Mouse (Mus musculus): ENCODE measurements around the gene Zdhhc24. TPM values are rescaled to one million over a fixed set of nuclear protein-coding genes. Genes with fewer than 3 reads are reported as not detected.

Zdhhc24 gene
- polyA plus RNA-seq, 2 experiments = 6.9 to 16.5 TPM

DNA sequence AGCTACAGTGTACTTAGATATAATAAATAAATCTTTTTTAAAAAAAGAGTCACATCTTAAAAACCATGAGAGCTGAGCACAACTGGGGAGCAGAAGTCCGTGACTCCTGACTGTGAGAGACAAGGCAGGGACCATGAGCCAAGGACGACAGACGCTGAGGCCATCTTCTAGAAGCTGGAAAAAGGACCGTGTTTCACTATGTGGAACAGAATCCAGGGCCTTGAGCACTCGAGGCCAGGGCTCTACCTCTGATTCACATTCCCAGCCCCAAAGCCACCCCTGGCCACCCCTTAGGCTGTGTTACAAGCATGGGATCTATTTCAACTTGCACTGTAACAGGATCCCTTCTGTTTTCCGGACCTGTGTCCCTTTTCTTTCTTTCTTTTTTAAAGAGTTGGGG lies 41.2 kb downstream of the Zdhhc24 start:
- TF ChIP-seq CTCF (IDR thresholded peaks at IDR 0.05; ENCODE audit: low read depth) (no peak), EP300 (IDR thresholded peaks at IDR 0.05; ENCODE audit: low read depth) (no peak)
- DNase-seq (ENCODE audit: low read depth in 3 of 3, low spot score in 3 of 3) = no peak
- no peak for ATAC-seq (ENCODE audit: insufficient read depth)

DNA sequence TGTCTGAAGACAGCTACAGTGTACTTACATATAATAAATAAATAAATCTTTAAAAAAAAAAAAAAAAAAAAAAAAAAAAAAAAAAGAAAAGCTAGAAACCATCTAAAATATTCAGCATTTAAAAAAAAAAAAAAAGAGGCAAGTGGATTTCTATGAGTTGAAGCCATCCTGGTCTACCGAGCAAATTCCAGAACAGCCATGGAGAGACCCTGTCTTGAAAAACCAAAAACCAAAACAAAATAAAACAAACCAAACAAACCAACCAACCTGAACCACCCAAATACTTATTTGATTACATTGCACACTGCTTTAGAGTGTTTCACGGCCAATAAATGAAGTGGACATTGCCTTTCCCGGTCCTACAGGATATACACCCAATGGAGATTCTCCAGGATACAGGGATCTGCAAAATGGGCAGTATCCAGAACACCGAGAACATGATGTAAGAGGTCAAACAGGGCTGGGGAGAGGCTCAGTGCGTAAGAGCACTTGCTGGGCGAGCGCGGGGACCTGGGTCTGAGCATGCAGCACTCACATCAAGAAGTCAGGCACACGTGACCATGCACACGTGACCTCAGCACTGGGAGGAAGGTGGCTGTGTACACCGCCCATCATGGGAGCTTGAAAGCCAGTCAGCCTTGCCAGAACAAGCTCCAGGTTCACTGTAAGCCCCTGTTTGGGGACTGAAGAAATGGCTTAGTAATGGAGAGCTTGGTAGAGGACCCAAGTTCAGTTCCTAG lies 46.8 kb downstream of the Zdhhc24 start:
- Histone ChIP-seq H3K4me1 (replicated peaks; ENCODE audit: control insufficient read depth in 2 of 2, insufficient read depth in 2 of 2, low read length in 1 of 2) (peaks cover 0 to 12% of the 10 kb centered on the region in 2 experiments; a peak in 3 of 4 replicates), H3K9ac (replicated peaks) (no peak overlapping the region), H3K36me3 (replicated peaks; ENCODE audit: control insufficient read depth, insufficient read depth, low read depth) (peaks cover 14% of the 10 kb centered on the region), H3K27me3 (ENCODE audit: control insufficient read depth, insufficient read depth, low read length) (no peaks in the 10 kb centered on the region), H3K4me3 (ENCODE audit: insufficient read depth in 1 of 2, low read depth in 2 of 2, low read length in 2 of 2) (no peak overlapping the region), H3K27ac (no peak overlapping the region), H3K4me2 (ENCODE audit: low read depth) (no peak overlapping the region), H3K9me3 (ENCODE audit: control insufficient read depth, low read length) (no peaks in the 10 kb centered on the region)
- no peak for ATAC-seq (ENCODE audit: insufficient read depth)
- DNase-seq (ENCODE audit: low read depth in 3 of 3, low spot score in 3 of 3) = no peak
- WGBS (ENCODE audit: insufficient replicate concordance) = 86% methylated on average over 11 of the region's 11 CpGs
- TF ChIP-seq CTCF (IDR thresholded peaks at IDR 0.05; ENCODE audit: low read depth) (no peak), EP300 (IDR thresholded peaks at IDR 0.05; ENCODE audit: low read depth) (no peak)

More for the DNA sequence above, 41.2 kb downstream of the Zdhhc24 start:
- Histone ChIP-seq H3K4me1 (replicated peaks; ENCODE audit: control insufficient read depth in 2 of 2, insufficient read depth in 2 of 2, low read length in 1 of 2) (no peaks in the 10 kb centered on the region), H3K27me3 (ENCODE audit: control insufficient read depth, insufficient read depth, low read length) (no peaks in the 10 kb centered on the region), H3K9ac (replicated peaks) (no peak overlapping the region), H3K9me3 (ENCODE audit: control insufficient read depth, low read length) (no peaks in the 10 kb centered on the region), H3K4me3 (ENCODE audit: insufficient read depth in 1 of 2, low read depth in 2 of 2, low read length in 2 of 2) (no peak overlapping the region), H3K27ac (no peak overlapping the region), H3K4me2 (ENCODE audit: low read depth) (no peak overlapping the region), H3K36me3 (replicated peaks; ENCODE audit: control insufficient read depth, insufficient read depth, low read depth) (peaks cover 25% of the 10 kb centered on the region)
- 72% methylated on average over 6 of the region's 6 CpGs for WGBS (ENCODE audit: insufficient replicate concordance)

DNA sequence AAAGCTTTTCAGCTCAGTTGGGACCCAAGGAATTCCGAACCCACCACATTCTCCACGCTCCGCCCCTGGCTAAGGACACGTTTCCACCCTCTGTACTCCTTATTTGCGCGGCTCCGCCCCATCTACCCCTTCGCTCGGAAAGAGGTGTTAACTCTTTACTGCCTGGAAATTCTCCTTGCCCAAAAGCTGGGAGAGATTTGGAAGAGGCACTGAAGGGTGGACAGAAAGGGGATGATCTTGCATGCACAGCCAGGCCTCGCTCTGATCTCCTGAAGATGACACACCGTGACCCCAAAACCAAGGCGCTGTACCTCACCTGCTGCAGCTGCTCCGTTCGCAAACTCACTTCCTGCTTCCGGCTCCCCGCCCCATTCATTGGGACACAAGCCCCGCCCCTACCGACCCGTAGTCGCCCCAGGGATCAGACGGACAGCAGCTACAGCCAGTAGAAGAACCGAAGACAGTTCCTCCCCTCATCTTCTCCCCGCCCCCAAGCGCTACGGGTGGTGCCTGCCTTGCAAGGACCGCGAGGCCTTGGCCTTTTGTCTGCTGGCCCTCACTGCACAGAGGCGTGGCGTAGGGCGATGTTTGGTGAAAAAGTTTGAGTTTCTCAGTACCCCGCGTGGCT lies 49.5 kb downstream of the Zdhhc24 start, which contains the start of gene Dpp3:
Gene Dpp3, minus strand, starts transcription at position 384 of the 628 bp plus-strand sequence.
- peak within 1 kb of the TSS; percentile 81 for H3K4me2 ChIP-seq (ENCODE audit: low read depth)
- no peaks in the 10 kb centered on the region for H3K36me3 ChIP-seq (replicated peaks; ENCODE audit: control insufficient read depth, insufficient read depth, low read depth)
- H3K27ac ChIP-seq = no peak within 1 kb of the TSS
- H3K9ac ChIP-seq (replicated peaks) = peak within 1 kb of the TSS; percentile 64
- no peaks in the 10 kb centered on the region for H3K27me3 ChIP-seq (ENCODE audit: control insufficient read depth, insufficient read depth, low read length)
- ATAC-seq (ENCODE audit: insufficient read depth) (peak; percentile 99), DNase-seq (ENCODE audit: low read depth in 3 of 3, low spot score in 3 of 3) (peak; percentile 96 to 97 (median 97))
- H3K4me3 ChIP-seq (ENCODE audit: insufficient read depth in 1 of 2, low read depth in 2 of 2, low read length in 2 of 2) = peak within 1 kb of the TSS; percentile 74 to 85
- H3K4me1 ChIP-seq (replicated peaks; ENCODE audit: control insufficient read depth in 2 of 2, insufficient read depth in 2 of 2, low read length in 1 of 2) = peaks cover 0 to 12% of the 10 kb centered on the region in 2 experiments; a peak in 3 of 4 replicates
- TF ChIP-seq CTCF (IDR thresholded peaks at IDR 0.05; ENCODE audit: low read depth) = no peak; the same call in 1 of the 2 replicates
- no peak for TF ChIP-seq EP300 (IDR thresholded peaks at IDR 0.05; ENCODE audit: low read depth)
- H3K9me3 ChIP-seq (ENCODE audit: control insufficient read depth, low read length) = no peaks in the 10 kb centered on the region
- under 1% methylated on average over 32 of the region's 32 CpGs for WGBS (ENCODE audit: insufficient replicate concordance)

DNA sequence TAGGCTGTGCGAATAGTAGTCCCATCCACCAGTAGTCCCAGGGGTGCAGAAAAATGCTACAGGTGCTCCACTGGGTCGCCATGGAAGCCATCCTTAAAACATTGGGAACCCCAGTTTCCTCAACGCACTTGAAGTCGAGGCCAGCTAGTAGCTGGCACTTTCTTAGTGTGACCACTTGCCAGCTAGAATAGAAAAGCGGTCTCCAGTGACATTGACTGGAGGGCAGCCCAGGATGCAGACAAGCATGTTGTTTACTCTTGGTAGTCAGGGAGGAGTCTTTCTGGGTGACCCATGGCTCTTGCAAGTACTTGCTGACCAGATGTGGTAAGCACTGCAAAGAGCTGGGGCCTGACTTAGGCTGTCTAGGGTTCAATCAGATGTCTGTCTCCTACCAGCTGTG lies 50.3 kb downstream of the Zdhhc24 start:
- DNase-seq (ENCODE audit: low read depth in 3 of 3, low spot score in 3 of 3) (no peak), ATAC-seq (ENCODE audit: insufficient read depth) (no peak)
- Histone ChIP-seq H3K4me3 (ENCODE audit: insufficient read depth in 1 of 2, low read depth in 2 of 2, low read length in 2 of 2) (peak overlapping the region in 1 of 2 experiments; percentile 74; a peak in 2 of 4 replicates), H3K9ac (replicated peaks) (peak overlapping the region; percentile 53; the same call in 1 of the 2 replicates), H3K36me3 (replicated peaks; ENCODE audit: control insufficient read depth, insufficient read depth, low read depth) (no peaks in the 10 kb centered on the region), H3K4me1 (replicated peaks; ENCODE audit: control insufficient read depth in 2 of 2, insufficient read depth in 2 of 2, low read length in 1 of 2) (peaks cover 0 to 12% of the 10 kb centered on the region in 2 experiments; a peak in 3 of 4 replicates), H3K9me3 (ENCODE audit: control insufficient read depth, low read length) (no peaks in the 10 kb centered on the region), H3K27me3 (ENCODE audit: control insufficient read depth, insufficient read depth, low read length) (no peaks in the 10 kb centered on the region), H3K27ac (no peak overlapping the region), H3K4me2 (ENCODE audit: low read depth) (peak overlapping the region; percentile 81)
- 64% methylated on average over 5 of the region's 5 CpGs for WGBS (ENCODE audit: insufficient replicate concordance)
- TF ChIP-seq CTCF (IDR thresholded peaks at IDR 0.05; ENCODE audit: low read depth) (no peak), EP300 (IDR thresholded peaks at IDR 0.05; ENCODE audit: low read depth) (no peak)

Other genes starting within 250 kb of the Zdhhc24 start
- 0.01 and 0.20 TPM in 2 replicates for gene Gm960, start 180.0 kb upstream of the Zdhhc24 start, polyA plus RNA-seq (2012; rRNA removed)
- gene Gm960, start 180.0 kb upstream of the Zdhhc24 start, polyA plus RNA-seq (2014; fragmentation: Nextera tagmentation; extraction: Ambion mirVana) = 0.75 TPM in 1 of 2 replicates, not detected in the other
- 0.04 and 0.08 TPM in 2 replicates for gene Sptbn2, start 167.5 kb upstream of the Zdhhc24 start, polyA plus RNA-seq (2012; rRNA removed)
- gene Sptbn2, start 167.5 kb upstream of the Zdhhc24 start, polyA plus RNA-seq (2014; fragmentation: Nextera tagmentation; extraction: Ambion mirVana) = 0.03 and 0.15 TPM in 2 replicates
- gene Rbm4b, start 122.2 kb upstream of the Zdhhc24 start, polyA plus RNA-seq (2012; rRNA removed) = 3.3 and 3.4 TPM in 2 replicates
- 8.4 and 9.5 TPM in 2 replicates for gene Rbm4b, start 122.2 kb upstream of the Zdhhc24 start, polyA plus RNA-seq (2014; fragmentation: Nextera tagmentation; extraction: Ambion mirVana)
- gene Rbm4, start 84.8 kb upstream of the Zdhhc24 start, polyA plus RNA-seq (2012; rRNA removed) = 23.8 and 27.9 TPM in 2 replicates
- 22.1 and 24.3 TPM in 2 replicates for gene Rbm4, start 84.8 kb upstream of the Zdhhc24 start, polyA plus RNA-seq (2014; fragmentation: Nextera tagmentation; extraction: Ambion mirVana)
- gene Gm21992, start 67.1 kb upstream of the Zdhhc24 start, polyA plus RNA-seq (2012; rRNA removed) = 10.7 and 15.1 TPM in 2 replicates
- 8.6 and 9.5 TPM in 2 replicates for gene Gm21992, start 67.1 kb upstream of the Zdhhc24 start, polyA plus RNA-seq (2014; fragmentation: Nextera tagmentation; extraction: Ambion mirVana)
- 23.9 and 27.1 TPM in 2 replicates for gene Rbm14, start 67.0 kb upstream of the Zdhhc24 start, polyA plus RNA-seq (2012; rRNA removed)
- gene Rbm14, start 67.0 kb upstream of the Zdhhc24 start, polyA plus RNA-seq (2014; fragmentation: Nextera tagmentation; extraction: Ambion mirVana) = 30.3 and 35.7 TPM in 2 replicates
- gene Ccs, start 39.3 kb upstream of the Zdhhc24 start, polyA plus RNA-seq (2012; rRNA removed) = 24.0 and 38.1 TPM in 2 replicates
- 35.4 and 41.2 TPM in 2 replicates for gene Ccs, start 39.3 kb upstream of the Zdhhc24 start, polyA plus RNA-seq (2014; fragmentation: Nextera tagmentation; extraction: Ambion mirVana)
- gene Ccdc87, start 39.3 kb upstream of the Zdhhc24 start, polyA plus RNA-seq (2012; rRNA removed) = 0.01 and 0.02 TPM in 2 replicates
- not detected in 2 replicates for gene Ccdc87, start 39.3 kb upstream of the Zdhhc24 start, polyA plus RNA-seq (2014; fragmentation: Nextera tagmentation; extraction: Ambion mirVana)
- gene Ctsf, start 23.5 kb upstream of the Zdhhc24 start, polyA plus RNA-seq (2012; rRNA removed) = 18.5 and 20.8 TPM in 2 replicates
- gene Ctsf, start 23.5 kb upstream of the Zdhhc24 start, polyA plus RNA-seq (2014; fragmentation: Nextera tagmentation; extraction: Ambion mirVana) = 30.6 and 32.8 TPM in 2 replicates
- 0.18 and 0.33 TPM in 2 replicates for gene Actn3, start 759 bp upstream of the Zdhhc24 start, polyA plus RNA-seq (2012; rRNA removed)
- 0.28 TPM in 2 replicates for gene Actn3, start 759 bp upstream of the Zdhhc24 start, polyA plus RNA-seq (2014; fragmentation: Nextera tagmentation; extraction: Ambion mirVana)
- 1.2 TPM in 2 replicates for gene Bbs1, start 28.0 kb downstream of the Zdhhc24 start, polyA plus RNA-seq (2012; rRNA removed)
- gene Bbs1, start 28.0 kb downstream of the Zdhhc24 start, polyA plus RNA-seq (2014; fragmentation: Nextera tagmentation; extraction: Ambion mirVana) = 0.27 and 0.82 TPM in 2 replicates
- 22.4 and 28.0 TPM in 2 replicates for gene Dpp3, start 49.6 kb downstream of the Zdhhc24 start, polyA plus RNA-seq (2012; rRNA removed)
- gene Dpp3, start 49.6 kb downstream of the Zdhhc24 start, polyA plus RNA-seq (2014; fragmentation: Nextera tagmentation; extraction: Ambion mirVana) = 37.0 and 39.9 TPM in 2 replicates
- 0.03 and 0.06 TPM in 2 replicates for gene Peli3, start 64.5 kb downstream of the Zdhhc24 start, polyA plus RNA-seq (2012; rRNA removed)
- 0.24 TPM in 1 of 2 replicates, not detected in the other for gene Peli3, start 64.5 kb downstream of the Zdhhc24 start, polyA plus RNA-seq (2014; fragmentation: Nextera tagmentation; extraction: Ambion mirVana)
- 17.8 and 31.8 TPM in 2 replicates for gene Mrpl11, start 83.5 kb downstream of the Zdhhc24 start, polyA plus RNA-seq (2012; rRNA removed)
- gene Mrpl11, start 83.5 kb downstream of the Zdhhc24 start, polyA plus RNA-seq (2014; fragmentation: Nextera tagmentation; extraction: Ambion mirVana) = 64.7 and 66.2 TPM in 2 replicates
- gene Npas4, start 111.6 kb downstream of the Zdhhc24 start, polyA plus RNA-seq (2012; rRNA removed) = 0.11 and 0.12 TPM in 2 replicates
- not detected in 2 replicates for gene Npas4, start 111.6 kb downstream of the Zdhhc24 start, polyA plus RNA-seq (2014; fragmentation: Nextera tagmentation; extraction: Ambion mirVana)
- gene Slc29a2, start 145.2 kb downstream of the Zdhhc24 start, polyA plus RNA-seq (2012; rRNA removed) = 2.5 and 3.8 TPM in 2 replicates
- gene Slc29a2, start 145.2 kb downstream of the Zdhhc24 start, polyA plus RNA-seq (2014; fragmentation: Nextera tagmentation; extraction: Ambion mirVana) = 0.76 and 0.96 TPM in 2 replicates
- gene B4gat1, start 160.2 kb downstream of the Zdhhc24 start, polyA plus RNA-seq (2012; rRNA removed) = 3.4 and 4.2 TPM in 2 replicates
- gene B4gat1, start 160.2 kb downstream of the Zdhhc24 start, polyA plus RNA-seq (2014; fragmentation: Nextera tagmentation; extraction: Ambion mirVana) = 6.5 TPM in 2 replicates
- gene AC124502.3, start 160.2 kb downstream of the Zdhhc24 start, polyA plus RNA-seq (2012; rRNA removed) = 0.19 and 0.29 TPM in 2 replicates
- gene AC124502.3, start 160.2 kb downstream of the Zdhhc24 start, polyA plus RNA-seq (2014; fragmentation: Nextera tagmentation; extraction: Ambion mirVana) = 0.13 and 0.59 TPM in 2 replicates
- gene Brms1, start 162.7 kb downstream of the Zdhhc24 start, polyA plus RNA-seq (2012; rRNA removed) = 17.3 and 19.9 TPM in 2 replicates
- 24.5 and 26.4 TPM in 2 replicates for gene Brms1, start 162.7 kb downstream of the Zdhhc24 start, polyA plus RNA-seq (2014; fragmentation: Nextera tagmentation; extraction: Ambion mirVana)
- 0.42 and 0.54 TPM in 2 replicates for gene Rin1, start 171.8 kb downstream of the Zdhhc24 start, polyA plus RNA-seq (2012; rRNA removed)
- gene Rin1, start 171.8 kb downstream of the Zdhhc24 start, polyA plus RNA-seq (2014; fragmentation: Nextera tagmentation; extraction: Ambion mirVana) = 0.13 and 0.28 TPM in 2 replicates
- gene Cd248, start 189.4 kb downstream of the Zdhhc24 start, polyA plus RNA-seq (2012; rRNA removed) = 1.7 and 2.0 TPM in 2 replicates
- gene Cd248, start 189.4 kb downstream of the Zdhhc24 start, polyA plus RNA-seq (2014; fragmentation: Nextera tagmentation; extraction: Ambion mirVana) = 2.8 and 3.4 TPM in 2 replicates
- gene Tmem151a, start 206.9 kb downstream of the Zdhhc24 start, polyA plus RNA-seq (2012; rRNA removed) = 0.18 and 0.21 TPM in 2 replicates
- 0.25 and 0.28 TPM in 2 replicates for gene Tmem151a, start 206.9 kb downstream of the Zdhhc24 start, polyA plus RNA-seq (2014; fragmentation: Nextera tagmentation; extraction: Ambion mirVana)
- gene Yif1a, start 209.9 kb downstream of the Zdhhc24 start, polyA plus RNA-seq (2012; rRNA removed) = 34.7 and 37.0 TPM in 2 replicates
- gene Yif1a, start 209.9 kb downstream of the Zdhhc24 start, polyA plus RNA-seq (2014; fragmentation: Nextera tagmentation; extraction: Ambion mirVana) = 58.6 and 60.0 TPM in 2 replicates
- 0.63 and 1.0 TPM in 2 replicates for gene Cnih2, start 219.9 kb downstream of the Zdhhc24 start, polyA plus RNA-seq (2012; rRNA removed)
- 0.50 and 0.73 TPM in 2 replicates for gene Cnih2, start 219.9 kb downstream of the Zdhhc24 start, polyA plus RNA-seq (2014; fragmentation: Nextera tagmentation; extraction: Ambion mirVana)
- gene Rab1b, start 228.4 kb downstream of the Zdhhc24 start, polyA plus RNA-seq (2012; rRNA removed) = 50.6 and 58.8 TPM in 2 replicates
- gene Rab1b, start 228.4 kb downstream of the Zdhhc24 start, polyA plus RNA-seq (2014; fragmentation: Nextera tagmentation; extraction: Ambion mirVana) = 76.2 and 84.8 TPM in 2 replicates
- gene Klc2, start 239.9 kb downstream of the Zdhhc24 start, polyA plus RNA-seq (2012; rRNA removed) = 2.3 and 3.5 TPM in 2 replicates
- gene Klc2, start 239.9 kb downstream of the Zdhhc24 start, polyA plus RNA-seq (2014; fragmentation: Nextera tagmentation; extraction: Ambion mirVana) = 1.3 and 1.6 TPM in 2 replicates

Measured in liver, embryonic 14.5 days (tissue).